Mouse (Mus musculus): ENCODE results near the gene Vwa2.

The Vwa2 gene

GRCm38 (mm10) chr19:56947971-56948610, 74.0 kb downstream of the Vwa2 start:
- no peak for DNase-seq (ENCODE audit: low read depth, low spot score)

- no peak for DNase-seq (ENCODE audit: low read depth, low spot score)
Measured at GRCm38 (mm10) chr19:56949868-56950267, 75.8 kb downstream of the Vwa2 start.

- DNase-seq (ENCODE audit: low read depth, low spot score): no peak
Measured at GRCm38 (mm10) chr19:56950818-56951217, 76.8 kb downstream of the Vwa2 start.

- no peak for DNase-seq (ENCODE audit: low read depth, low spot score)
Measured at GRCm38 (mm10) chr19:56953856-56954255, 79.8 kb downstream of the Vwa2 start.

- DNase-seq (ENCODE audit: low read depth, low spot score): no peak
Measured at GRCm38 (mm10) chr19:56954857-56955256, 80.8 kb downstream of the Vwa2 start.

GRCm38 (mm10) chr19:56955568-56956513, 81.8 kb downstream of the Vwa2 start:
- no peak for DNase-seq (ENCODE audit: low read depth, low spot score)

- DNase-seq (ENCODE audit: low read depth, low spot score): no peak
Measured at GRCm38 (mm10) chr19:56958011-56958410, 84.0 kb downstream of the Vwa2 start.

GRCm38 (mm10) chr19:56958582-56959021, 84.6 kb downstream of the Vwa2 start:
- no peak for DNase-seq (ENCODE audit: low read depth, low spot score)

- DNase-seq (ENCODE audit: low read depth, low spot score): no peak
Measured at GRCm38 (mm10) chr19:56959057-56959456, 85.0 kb downstream of the Vwa2 start.

GRCm38 (mm10) chr19:56959601-56960000, 85.6 kb downstream of the Vwa2 start:
- DNase-seq (ENCODE audit: low read depth, low spot score): no peak
